Mouse (Mus musculus): ENCODE data around the gene Ksr1. TPM values are rescaled to one million over a fixed set of nuclear protein-coding genes. Genes with fewer than 3 reads are reported as not detected.
"Not testable (repeated sequence)": the region's sequence is repeated elsewhere in the genome, so short reads cannot be mapped to it uniquely, and the experiment has no call there.

Ksr1 gene
- total RNA-seq, 2 experiments from 2014 or later: 67.8 to 77.2 TPM

- DNase-seq: peak; percentile 2
Measured at GRCm38 (mm10) chr11:79008007-79008775, 138.0 kb downstream of the Ksr1 start.

DNA sequence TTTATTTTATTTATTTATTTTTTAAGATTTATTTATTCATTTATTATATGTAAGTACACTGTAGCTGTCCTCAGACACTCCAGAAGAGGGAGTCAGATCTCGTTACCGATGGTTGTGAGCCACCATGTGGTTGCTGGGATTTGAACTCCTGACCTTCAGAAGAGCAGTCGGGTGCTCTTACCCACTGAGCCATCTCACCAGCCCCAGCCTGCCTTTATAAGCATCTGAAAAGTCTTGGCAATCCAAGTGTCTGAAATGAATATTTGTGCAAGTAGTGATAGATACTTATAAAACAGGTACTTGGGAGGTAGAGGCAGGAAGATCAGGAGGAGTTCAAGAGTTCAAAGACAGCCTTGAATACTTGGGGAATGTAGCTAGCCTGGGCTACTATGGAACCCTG lies 138.9 kb downstream of the Ksr1 start:
- DNase-seq: not testable (repeated sequence)

- DNase-seq: no peak
Measured at GRCm38 (mm10) chr11:79006417-79006816, 139.8 kb downstream of the Ksr1 start.

- no peak for DNase-seq
Measured at GRCm38 (mm10) chr11:79005578-79006394, 140.4 kb downstream of the Ksr1 start.

GRCm38 (mm10) chr11:79003769-79004638 lies 142.2 kb downstream of the Ksr1 start:
- peak; percentile 2 for DNase-seq

DNA sequence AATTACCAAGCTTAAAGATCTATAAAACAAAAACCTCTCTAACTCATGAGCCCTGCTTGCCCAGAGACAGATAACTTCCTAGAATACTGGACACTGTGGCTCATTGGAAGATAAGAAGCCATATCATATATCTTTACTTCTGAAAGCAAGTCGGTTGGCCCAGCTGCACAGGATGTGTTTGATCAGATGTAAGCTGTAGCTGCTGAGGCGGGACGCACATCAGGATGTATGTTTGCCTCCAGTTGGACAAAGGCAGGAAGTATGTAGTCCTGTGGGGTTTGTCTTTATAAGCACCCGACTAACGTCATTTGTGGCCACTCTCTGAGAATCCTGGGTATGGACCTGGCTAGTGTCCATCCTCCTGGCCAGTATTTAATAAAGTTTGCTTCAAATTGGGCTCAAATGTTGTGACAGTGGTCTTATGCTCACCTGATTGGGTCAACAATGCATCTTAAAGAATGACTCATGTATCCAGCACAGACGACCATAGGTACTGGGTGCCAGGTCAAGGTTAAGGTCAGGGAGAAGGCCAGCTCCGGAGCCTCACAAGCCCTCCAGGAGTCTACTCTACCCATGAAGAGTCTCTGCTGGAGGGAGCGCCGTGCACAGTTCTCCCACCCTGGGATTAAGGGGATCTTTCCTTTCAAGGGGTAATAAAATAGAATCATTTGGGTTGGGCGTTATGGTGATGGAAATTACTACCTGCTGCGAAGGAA lies 143.0 kb downstream of the Ksr1 start:
- peak; percentile 6 for DNase-seq

DNA sequence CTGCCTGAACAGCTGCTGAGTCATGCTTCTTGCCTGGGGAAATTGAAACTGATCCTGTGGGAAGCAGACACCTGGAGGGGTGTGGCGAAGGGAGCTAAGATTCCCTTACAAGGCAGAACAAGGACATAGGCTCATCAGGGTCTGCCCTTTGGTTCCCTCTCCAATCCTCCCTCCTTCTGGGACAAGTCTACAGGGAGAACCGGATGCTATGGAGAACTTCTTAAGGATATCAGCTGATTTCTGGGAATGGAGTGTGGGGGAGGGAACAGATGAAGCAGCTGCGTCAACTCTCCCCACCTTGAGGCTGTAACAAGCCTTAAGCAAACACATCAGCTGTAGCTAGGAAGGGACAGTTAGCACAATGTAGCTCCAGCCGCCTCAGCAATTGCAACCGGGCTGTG lies 143.7 kb downstream of the Ksr1 start:
- DNase-seq: peak; percentile 12

- DNase-seq: no peak
Measured at GRCm38 (mm10) chr11:79001871-79002270, 144.3 kb downstream of the Ksr1 start.

- no peak for DNase-seq
Measured at GRCm38 (mm10) chr11:78999118-78999517, 147.1 kb downstream of the Ksr1 start.

- DNase-seq: peak; percentile 0
Measured at GRCm38 (mm10) chr11:78990875-78991543, 155.2 kb downstream of the Ksr1 start.

GRCm38 (mm10) chr11:78990096-78990495 lies 156.1 kb downstream of the Ksr1 start:
- DNase-seq: peak; percentile 1

DNA sequence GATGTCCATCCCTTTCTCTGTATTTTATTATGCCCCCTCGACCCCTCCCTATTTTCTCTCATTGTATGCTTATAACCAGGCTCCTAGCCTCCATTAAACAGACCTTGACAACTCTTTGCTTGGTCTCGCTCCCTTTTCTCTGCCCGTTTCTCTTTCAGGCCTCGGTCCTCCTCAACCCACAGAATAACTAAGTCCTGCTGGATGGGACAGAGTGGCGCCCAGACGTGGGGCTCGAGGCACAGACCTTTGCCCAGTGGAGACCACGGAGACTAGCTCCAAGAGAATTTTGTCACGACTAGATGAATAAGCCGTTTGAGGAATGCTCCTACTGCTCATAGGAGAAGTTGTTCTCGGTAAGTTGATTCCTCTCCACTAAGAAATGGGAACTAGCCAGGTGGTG lies 157.0 kb downstream of the Ksr1 start:
- DNase-seq: peak; percentile 3

DNA sequence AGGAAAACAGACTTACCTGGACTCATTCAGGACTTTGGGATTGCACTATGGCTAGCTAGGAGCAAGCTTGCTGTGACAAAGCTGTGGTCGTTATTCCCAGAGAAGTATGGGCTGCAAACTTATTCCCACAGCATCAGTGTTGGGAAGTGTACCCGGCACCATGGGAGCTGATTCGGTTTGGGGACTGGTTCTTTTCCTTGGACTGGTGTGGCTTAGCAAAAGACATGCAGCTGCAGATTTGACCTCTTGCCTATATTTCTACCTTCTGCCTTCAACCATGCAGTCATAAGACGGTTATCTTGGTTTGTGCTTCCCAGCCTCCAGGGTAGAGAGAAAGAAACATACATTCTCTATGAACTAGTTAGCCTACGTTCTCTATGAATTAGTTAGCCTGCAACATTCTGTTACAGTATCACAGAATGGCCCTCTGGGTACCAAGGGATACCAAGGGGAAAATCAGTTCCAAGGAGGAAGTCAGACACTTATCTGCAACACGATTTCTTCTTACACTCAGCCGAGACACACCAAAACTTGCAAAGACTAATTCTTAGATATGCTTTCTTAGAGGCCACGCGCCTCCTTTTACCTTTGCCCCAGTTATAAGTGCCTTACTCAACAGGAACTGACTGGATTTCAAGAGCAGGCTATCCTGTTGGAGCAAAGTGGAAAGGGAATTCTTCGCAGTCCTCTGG lies 159.8 kb downstream of the Ksr1 start:
- DNase-seq: peak; percentile 2

DNA sequence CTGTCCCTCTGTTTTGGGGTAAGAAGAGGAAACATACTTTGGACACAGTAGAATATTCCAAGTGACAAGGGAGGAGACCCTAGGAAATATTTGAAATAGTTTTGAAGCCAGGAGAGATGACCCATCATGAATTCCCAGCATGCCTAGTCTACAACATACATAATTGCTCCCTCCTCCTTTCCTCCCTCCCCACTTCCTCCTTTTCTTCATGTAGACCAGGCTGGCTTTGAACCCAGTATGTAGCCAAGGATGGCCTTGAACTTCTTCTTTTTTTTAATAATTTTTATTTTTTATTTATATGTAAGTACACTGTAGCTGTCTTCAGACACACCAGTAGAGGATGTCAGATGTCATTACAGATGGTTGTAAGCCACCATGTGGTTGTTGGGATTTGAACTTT lies 160.7 kb downstream of the Ksr1 start:
- DNase-seq: no peak

GRCm38 (mm10) chr11:78984483-78985177 lies 161.6 kb downstream of the Ksr1 start, which contains the start of gene Lgals9:
Lgals9 (minus strand) TSS chr11:78984946.
- peak; percentile 80 for DNase-seq

GRCm38 (mm10) chr11:78983539-78983938 lies 162.7 kb downstream of the Ksr1 start:
- peak; percentile 4 for DNase-seq

DNA sequence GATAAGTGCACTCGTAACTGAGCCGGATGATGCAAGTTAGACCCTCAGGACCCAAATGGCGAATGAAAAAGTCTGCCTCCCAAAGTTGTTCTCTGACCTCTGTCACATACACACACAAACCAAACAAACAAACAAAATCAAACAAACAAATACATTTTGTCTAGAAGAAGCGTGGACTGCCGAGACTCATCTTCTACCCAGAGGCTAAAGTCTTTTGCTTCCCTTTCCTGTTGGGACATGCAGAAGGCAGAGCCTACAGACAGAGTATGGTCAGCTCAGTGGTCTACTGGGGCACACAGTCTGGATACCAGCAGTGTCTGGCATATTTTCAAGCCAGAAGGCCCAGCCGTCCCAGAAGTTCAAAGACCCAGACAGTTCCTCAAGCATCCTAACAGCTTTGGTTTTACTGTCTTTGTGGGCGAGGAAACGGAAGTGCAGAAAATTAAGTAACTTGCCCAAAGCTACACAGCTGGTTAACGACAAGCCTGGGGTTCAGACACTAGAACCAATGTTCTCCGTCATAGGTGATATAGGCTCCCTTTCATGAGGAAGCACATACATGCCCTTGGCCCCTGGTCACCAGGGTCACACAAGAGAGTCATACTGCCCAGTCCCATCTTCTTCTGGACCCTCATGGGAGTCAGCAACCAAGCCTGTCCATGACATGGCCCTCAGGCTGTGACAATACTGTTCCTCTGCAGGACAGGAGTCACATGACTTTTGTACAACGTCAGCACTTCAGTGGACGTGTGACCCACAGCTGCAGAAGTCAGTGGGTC lies 163.5 kb downstream of the Ksr1 start:
- DNase-seq: peak; percentile 10

DNA sequence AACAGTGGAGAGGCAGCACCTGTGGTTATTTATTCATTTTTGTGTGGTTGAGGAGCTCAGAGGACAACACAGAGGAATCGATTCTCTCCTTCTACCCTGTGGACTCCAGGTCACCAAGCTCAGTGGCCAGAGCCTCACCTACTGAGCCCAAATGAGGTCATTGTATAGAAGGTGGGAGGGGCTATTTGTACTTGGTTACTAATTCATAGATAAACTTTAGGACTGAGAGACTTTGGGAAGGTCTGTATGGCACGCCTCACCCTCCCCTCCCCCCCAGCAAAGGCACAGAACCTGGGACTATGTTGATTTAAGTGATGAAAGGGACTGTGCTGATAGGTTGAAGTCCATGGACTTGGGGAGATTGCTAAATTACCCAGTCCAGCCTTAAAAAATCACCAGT lies 164.2 kb downstream of the Ksr1 start:
- DNase-seq: peak; percentile 2

- DNase-seq: peak; percentile 1
Measured at GRCm38 (mm10) chr11:78980083-78980634, 166.0 kb downstream of the Ksr1 start.
